Mouse (Mus musculus): Measurements from ENCODE around the gene Reep3. TPM values are rescaled to one million over a fixed set of nuclear protein-coding genes. Genes with fewer than 3 reads are reported as not detected.

Gene Reep3
- total RNA-seq, 2 experiments from 2014 or later = 24.9 to 25.1 TPM

DNA sequence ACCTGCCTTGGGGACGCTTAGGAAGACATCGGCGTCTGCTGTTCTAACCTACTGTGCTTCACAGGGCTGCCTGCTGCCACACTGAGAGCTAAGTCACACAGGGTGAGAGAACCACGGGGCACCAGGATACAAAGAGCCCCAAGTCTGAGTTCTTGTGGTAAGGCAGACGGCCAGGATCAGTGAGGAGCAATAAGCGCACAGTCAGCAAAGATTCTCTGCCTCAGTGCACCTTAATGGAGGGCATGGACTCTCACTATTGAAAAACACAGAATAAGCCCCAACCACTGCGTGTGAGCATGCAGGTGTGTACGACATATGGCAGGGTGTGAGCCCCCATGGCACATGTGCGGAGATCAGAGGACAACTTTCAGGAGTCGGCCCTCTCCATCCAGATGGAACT lies 60.2 kb downstream of the Reep3 start:
- no peak for DNase-seq (ENCODE audit: extremely low spot score in 1 of 2, low spot score in 2 of 2)
- intact Hi-C loops (cut with DNase I) = no loop called here

DNA sequence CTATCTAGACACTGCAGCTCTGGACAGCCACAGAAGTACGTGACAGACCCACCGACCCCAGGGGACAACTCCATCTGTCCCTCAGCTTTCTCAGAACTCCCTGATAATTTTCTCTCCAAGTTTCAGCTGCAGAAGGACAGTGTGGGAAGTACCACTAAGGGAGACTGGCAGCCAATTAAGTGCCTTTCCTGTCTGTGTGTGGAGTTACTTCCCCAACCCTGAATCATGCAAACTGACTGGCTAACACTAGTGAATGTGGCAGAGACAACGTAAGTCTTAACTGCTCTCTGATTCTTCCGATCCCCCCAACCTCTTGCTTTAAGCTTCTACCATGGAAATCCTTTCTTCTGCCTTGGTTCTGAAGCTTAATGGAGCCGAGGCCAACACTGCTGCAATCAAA lies 60.6 kb downstream of the Reep3 start:
- intact Hi-C loops (cut with DNase I) = no loop called here
- DNase-seq (ENCODE audit: extremely low spot score in 1 of 2, low spot score in 2 of 2) = no peak

DNA sequence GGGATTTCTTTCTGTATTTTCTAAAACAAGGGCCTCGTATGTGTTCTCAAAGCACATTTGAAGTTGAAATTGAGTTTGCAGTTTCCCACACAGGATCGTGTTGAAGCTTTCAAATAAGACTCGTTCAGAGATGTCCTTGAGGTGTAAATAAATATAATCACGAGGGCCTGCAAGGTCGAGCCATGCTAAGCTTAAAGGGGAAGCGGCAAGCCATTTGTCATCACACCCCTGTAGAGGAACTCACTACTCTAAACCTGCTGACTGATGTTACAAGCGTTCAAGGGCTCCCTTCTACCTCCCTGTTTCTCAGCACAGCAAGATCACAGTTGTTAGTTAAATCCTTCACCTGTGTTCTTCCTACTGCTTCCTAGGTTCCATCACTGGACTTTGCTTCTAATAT lies 65.6 kb downstream of the Reep3 start:
- intact Hi-C loops (cut with DNase I) = no loop called here
- no peak for DNase-seq (ENCODE audit: extremely low spot score in 1 of 2, low spot score in 2 of 2)

DNA sequence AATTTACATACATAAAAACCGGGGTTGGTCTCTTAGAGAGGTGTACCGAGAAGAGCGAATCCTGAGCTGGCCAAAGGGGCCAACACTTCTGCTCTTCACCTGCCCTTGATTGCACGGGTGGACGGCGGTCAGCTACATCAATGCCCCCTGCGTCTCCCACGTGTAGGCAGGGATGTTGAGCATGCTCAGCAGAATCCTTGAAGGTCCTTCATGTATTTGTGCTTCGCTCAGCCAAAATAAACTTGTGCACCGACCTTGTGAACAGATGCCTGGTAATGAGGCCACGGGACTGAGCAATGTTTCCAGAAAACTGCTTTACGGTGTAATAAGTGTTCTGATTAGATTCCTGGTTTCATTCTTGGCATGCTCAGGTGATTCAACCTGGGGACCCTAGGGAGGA lies 67.4 kb downstream of the Reep3 start:
- intact Hi-C loops (cut with DNase I) = loop anchor here (5.0 kb wide), 1 partner anchor 68 kb away; the partner anchor contains the start of genes Jmjd1c and Reep3
- DNase-seq (ENCODE audit: extremely low spot score in 1 of 2, low spot score in 2 of 2) = no peak

DNA sequence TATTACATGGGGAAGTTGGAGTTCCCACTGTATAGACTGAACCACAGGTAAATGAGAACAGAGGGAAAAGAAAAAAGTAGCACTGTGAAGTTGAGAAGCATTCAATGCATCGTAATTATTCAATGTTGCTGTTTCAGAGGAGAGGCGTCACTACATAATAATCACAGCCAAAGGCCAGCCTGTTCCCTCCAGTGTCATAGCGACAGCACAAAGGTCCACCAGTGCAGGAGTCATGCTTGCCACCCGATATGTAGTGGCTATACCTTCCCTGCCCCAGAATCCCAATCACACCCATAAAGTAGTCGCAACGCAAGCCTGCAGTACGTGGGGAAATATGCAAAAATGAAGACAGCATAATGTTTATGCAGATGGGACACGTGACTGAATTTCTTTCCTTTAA lies 70.4 kb downstream of the Reep3 start:
- DNase-seq (ENCODE audit: extremely low spot score in 1 of 2, low spot score in 2 of 2) = no peak
- intact Hi-C loops (cut with DNase I) = loop anchor here (5.0 kb wide), 1 partner anchor 71 kb away; the partner anchor contains the start of genes Jmjd1c and Reep3

DNA sequence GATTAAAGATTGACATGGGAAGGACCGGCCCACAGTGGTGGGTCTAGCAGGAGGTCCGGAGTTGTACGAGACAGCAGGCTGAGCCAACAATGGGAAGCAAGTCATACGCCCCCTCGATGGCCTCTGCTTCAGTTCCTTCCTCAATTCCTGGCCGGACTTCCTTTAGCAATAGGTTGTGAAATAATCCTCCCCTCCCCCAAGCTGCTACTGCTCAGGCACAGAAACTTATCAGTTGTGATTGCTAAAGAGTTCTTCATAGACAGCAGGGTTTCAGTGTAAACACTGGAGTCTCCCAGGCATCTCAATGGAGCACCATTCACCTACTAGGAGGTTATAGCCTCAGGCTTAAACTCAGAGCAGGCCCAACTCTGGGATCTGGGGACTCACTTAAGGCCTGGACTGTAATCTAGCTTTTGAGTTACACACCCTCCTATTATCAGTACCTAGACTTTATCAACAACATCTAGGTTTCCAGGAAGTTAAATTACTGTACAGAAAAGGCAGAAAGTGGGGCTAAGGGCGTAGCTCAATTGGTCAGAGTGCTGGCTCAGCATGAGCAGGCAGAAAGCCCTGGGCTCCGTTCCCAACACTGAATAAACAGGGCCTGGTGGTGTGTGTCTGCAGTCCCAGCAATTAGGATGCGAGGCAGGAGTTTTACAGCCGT lies 71.0 kb downstream of the Reep3 start:
- DNase-seq (ENCODE audit: extremely low spot score in 1 of 2, low spot score in 2 of 2) = peak; percentile 78 to 85
- intact Hi-C loops (cut with DNase I) = loop anchor here (5.0 kb wide), 1 partner anchor 72 kb away; the partner anchor contains the start of genes Jmjd1c and Reep3

- DNase-seq (ENCODE audit: extremely low spot score in 1 of 2, low spot score in 2 of 2) = no peak
- intact Hi-C loops (cut with DNase I) = no loop called here
These were observed 72.4 kb downstream of the Reep3 start for GRCm38 (mm10) chr10:67024391-67024790.

GRCm38 (mm10) chr10:67023092-67023491 lies 73.7 kb downstream of the Reep3 start:
- intact Hi-C loops (cut with DNase I) = no loop called here
- peak in 1 of 2 experiments; percentile 37 for DNase-seq (ENCODE audit: extremely low spot score in 1 of 2, low spot score in 2 of 2)

GRCm38 (mm10) chr10:67021494-67021893 lies 75.3 kb downstream of the Reep3 start:
- DNase-seq (ENCODE audit: extremely low spot score in 1 of 2, low spot score in 2 of 2) = no peak
- intact Hi-C loops (cut with DNase I) = no loop called here

- peak in 1 of 2 experiments; percentile 69 for DNase-seq (ENCODE audit: extremely low spot score in 1 of 2, low spot score in 2 of 2)
- intact Hi-C loops (cut with DNase I) = loop anchor here (5.0 kb wide), 1 partner anchor 97 kb away; no protein-coding TSS in a partner anchor
These were observed 77.9 kb downstream of the Reep3 start for GRCm38 (mm10) chr10:67018875-67019274.

GRCm38 (mm10) chr10:67017891-67018290 lies 78.9 kb downstream of the Reep3 start:
- intact Hi-C loops (cut with DNase I) = loop anchor here (5.0 kb wide), 1 partner anchor 96 kb away; no protein-coding TSS in a partner anchor
- DNase-seq (ENCODE audit: extremely low spot score in 1 of 2, low spot score in 2 of 2) = no peak

GRCm38 (mm10) chr10:67017315-67017714 lies 79.4 kb downstream of the Reep3 start:
- no peak for DNase-seq (ENCODE audit: extremely low spot score in 1 of 2, low spot score in 2 of 2)
- intact Hi-C loops (cut with DNase I) = loop anchor here (5.0 kb wide), 1 partner anchor 95 kb away; no protein-coding TSS in a partner anchor

DNA sequence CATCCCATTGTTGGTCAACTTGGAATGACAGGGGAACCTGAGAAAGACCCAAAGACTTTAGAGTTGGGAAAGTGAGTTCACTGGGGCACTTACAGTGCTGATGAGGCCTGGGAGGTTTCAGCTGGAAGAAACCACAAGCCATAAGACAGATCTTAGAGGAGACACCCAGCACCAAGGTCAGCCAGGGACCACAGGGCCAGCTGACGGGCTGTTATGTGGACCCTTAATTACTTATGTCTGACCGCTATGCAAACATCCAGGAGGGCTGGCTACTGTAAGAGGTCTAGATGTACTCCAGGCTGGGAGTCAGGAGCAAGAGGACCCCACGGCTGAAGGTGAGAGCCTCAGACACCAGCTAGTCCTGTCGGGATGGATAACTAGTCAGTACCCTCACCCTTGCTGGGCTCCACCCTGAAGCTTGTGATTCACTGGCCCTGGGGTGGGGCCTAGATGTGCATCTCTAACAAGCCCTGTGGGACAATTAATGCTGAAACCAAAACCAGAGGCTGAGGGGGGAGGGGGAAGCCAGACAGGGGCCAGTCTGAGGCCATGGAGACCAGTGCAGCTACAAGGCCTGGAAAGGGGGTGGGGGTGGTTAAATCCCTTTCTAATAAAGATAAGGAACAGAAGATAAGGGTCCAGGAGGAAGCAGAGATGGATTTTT lies 80.0 kb downstream of the Reep3 start:
- DNase-seq (ENCODE audit: extremely low spot score in 1 of 2, low spot score in 2 of 2) = no peak
- intact Hi-C loops (cut with DNase I) = loop anchor here (5.0 kb wide), 1 partner anchor 94 kb away; no protein-coding TSS in a partner anchor

GRCm38 (mm10) chr10:67014746-67015145 lies 82.0 kb downstream of the Reep3 start:
- intact Hi-C loops (cut with DNase I) = loop anchor here (5.0 kb wide), 1 partner anchor 92 kb away; no protein-coding TSS in a partner anchor
- no peak for DNase-seq (ENCODE audit: extremely low spot score in 1 of 2, low spot score in 2 of 2)

- intact Hi-C loops (cut with DNase I) = no loop called here
- DNase-seq (ENCODE audit: extremely low spot score in 1 of 2, low spot score in 2 of 2) = no peak
These were observed 86.2 kb downstream of the Reep3 start for GRCm38 (mm10) chr10:67010521-67010920.

- intact Hi-C loops (cut with DNase I) = loop anchor here (2.0 kb wide), 1 partner anchor 92 kb away; the partner anchor contains the start of genes Jmjd1c and Reep3
These were observed 92.2 kb downstream of the Reep3 start for GRCm38 (mm10) chr10:67004527-67005042.

GRCm38 (mm10) chr10:67003743-67004526 lies 92.8 kb downstream of the Reep3 start:
- peak in 1 of 2 experiments; percentile 84 for DNase-seq (ENCODE audit: extremely low spot score in 1 of 2, low spot score in 2 of 2)
- intact Hi-C loops (cut with DNase I) = loop anchor here (2.0 kb wide), 2 partner anchors 83 to 93 kb away; partner anchors contain the start of genes Jmjd1c and Reep3

More at GRCm38 (mm10) chr10:67004527-67005042, 92.2 kb downstream of the Reep3 start:
- peak in 1 of 2 experiments; percentile 56 for DNase-seq (ENCODE audit: extremely low spot score in 1 of 2, low spot score in 2 of 2)

DNA sequence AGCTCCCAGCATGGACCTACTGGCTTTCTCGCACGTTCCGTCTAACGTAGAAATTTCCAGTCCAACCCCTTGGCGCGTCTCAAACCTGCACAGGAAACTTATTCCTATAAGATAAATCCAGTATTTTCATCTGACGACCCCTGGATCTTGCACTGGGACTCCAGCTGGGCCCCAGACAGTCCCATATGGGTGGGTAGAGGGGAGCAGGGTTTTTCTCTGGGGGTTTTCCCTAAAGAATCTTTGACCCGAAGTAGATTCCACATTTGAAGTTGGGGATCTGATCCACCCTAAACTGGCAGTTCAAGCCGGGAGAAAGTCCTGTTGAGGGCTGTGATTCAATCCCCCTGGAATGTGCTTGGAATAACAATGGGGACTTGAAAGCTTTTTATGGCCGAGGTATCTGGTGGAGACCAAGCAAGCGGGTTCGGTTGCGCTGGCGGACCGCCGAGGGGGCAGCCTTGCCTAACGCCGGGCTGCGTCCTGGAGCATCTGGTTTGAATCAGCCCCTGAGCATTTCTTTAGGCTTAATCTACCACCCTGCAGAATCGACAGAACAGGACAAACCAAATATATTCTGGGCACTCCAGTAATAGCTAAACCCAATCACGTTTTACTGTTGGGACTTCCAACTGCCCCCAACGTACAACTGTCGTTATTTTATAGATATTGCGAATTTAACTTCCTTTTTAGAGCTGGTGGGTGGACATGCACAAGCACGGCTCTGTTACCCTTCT lies 93.6 kb downstream of the Reep3 start:
- intact Hi-C loops (cut with DNase I) = loop anchor here (2.0 kb wide), 1 partner anchor 82 kb away; no protein-coding TSS in a partner anchor
- DNase-seq (ENCODE audit: extremely low spot score in 1 of 2, low spot score in 2 of 2) = peak in 1 of 2 experiments; percentile 87

All from left cerebral cortex, postnatal 10 days (tissue).